Mouse (Mus musculus): ENCODE results near the gene Pex14.

DNA sequence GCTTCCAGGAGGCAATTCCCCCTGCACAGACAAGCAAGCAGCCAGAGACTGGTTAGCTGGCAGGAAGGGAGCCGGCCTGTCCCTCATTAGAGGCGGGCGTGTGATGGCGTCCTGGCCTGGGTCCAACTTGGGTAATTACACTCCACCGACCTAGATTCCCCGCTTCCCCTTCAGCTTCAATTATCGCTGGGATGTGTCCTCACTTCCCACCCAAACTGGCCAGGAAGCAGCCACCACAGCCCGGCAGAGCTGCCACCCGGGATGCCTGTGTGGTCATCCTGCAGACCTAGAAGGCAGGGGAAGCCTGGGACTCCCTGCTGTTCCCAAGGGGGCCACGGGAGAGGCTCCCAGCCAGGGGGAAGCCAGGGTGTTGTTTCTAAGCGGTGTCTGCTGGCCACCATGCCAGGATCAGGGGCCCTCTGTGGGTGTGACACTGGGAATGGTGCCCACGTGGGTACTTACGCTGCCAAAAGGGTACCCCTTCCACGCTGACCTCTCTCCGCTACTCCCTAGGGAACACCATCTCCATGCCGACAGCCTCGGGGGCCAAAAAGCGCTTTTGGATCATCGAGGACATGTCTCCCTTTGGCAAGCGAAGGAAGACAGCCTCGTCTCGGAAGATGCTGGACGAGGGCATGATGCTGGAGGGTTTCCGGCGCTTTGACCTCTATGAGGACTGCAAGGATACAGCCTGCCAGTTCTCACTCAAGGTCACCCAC lies 148.6 kb downstream of the Pex14 start:
- no peak for TF ChIP-seq CTCF (IDR thresholded peaks at IDR 0.05; ENCODE audit: extremely low read depth, insufficient read length, insufficient replicate concordance, low read depth, low read length)
- TF ChIP-seq POLR2A (IDR thresholded peaks at IDR 0.05; ENCODE audit: low read depth, low read length) = no peak
